Mouse (Mus musculus): ENCODE measurements around the gene Mical3. TPM values are rescaled to one million over a fixed set of nuclear protein-coding genes. Genes with fewer than 3 reads are reported as not detected.

Gene Mical3
- total and polyA plus RNA-seq, 2 experiments from 2014 or later: 25.0 to 83.4 TPM

DNA sequence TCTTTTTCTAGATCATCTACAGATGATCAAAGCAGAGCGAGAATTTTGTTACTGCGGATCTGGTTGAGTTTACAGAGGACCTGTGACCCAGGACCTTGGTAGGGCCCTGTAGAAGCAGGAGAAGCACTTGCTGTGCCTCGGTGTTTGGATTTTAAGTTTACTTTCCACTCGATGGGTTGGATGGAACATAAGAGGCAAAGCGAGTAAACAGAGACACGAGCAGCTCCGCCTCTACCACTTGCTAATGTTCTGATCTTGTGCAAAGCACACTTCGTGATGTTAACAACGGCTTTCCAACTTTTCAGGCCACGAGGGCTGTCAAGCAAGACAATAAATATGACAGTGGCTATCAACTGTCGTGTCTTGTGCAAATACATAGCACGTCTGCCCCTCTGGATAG lies 31.8 kb upstream of the Mical3 start:
- no peak overlapping the region for H3K4me2 ChIP-seq (ENCODE audit: low read depth, low read length, poor library complexity, severe bottlenecking)
- TF ChIP-seq CTCF (IDR thresholded peaks at IDR 0.05): no peak
- H3K9me3 ChIP-seq (ENCODE audit: low read length): no peaks in the 10 kb centered on the region
- H3K4me3 ChIP-seq (ENCODE audit: low read depth, low read length): no peak overlapping the region
- H3K9ac ChIP-seq (replicated peaks; ENCODE audit: low read length, poor library complexity, severe bottlenecking): no peak overlapping the region
- H3K36me3 ChIP-seq (ENCODE audit: insufficient read depth, low read length): no peaks in the 10 kb centered on the region
- H3K27me3 ChIP-seq (ENCODE audit: insufficient read depth, low read length): no peaks in the 10 kb centered on the region
- WGBS: 93% methylated on average over 12 of the region's 12 CpGs
- DNase-seq (ENCODE audit: low spot score) (no peak), ATAC-seq (ENCODE audit: low FRiP score) (no peak)
- H3K4me1 ChIP-seq (ENCODE audit: insufficient read depth, low read length): no peaks in the 10 kb centered on the region
- H3K27ac ChIP-seq (ENCODE audit: low read depth, low read length): no peak overlapping the region

DNA sequence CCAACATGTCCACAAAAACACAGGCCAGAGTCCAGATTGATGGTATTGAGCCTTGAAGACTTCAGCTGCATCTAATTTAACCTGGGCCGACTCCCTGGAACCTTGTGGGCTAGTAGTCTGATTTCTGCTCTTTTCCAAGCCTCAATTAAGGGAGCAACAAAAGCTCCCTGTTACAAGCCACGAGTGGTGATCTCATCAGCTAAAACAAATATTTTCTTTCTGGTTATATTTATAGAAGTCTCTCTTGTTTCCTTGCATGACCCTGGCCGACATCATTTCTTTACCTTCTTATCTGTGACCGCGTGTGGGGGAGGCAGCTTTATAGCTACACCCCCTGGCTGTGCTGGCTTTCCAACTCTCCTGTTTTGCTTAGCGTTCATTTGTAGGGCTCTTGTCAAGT lies 29.3 kb upstream of the Mical3 start:
- no peaks in the 10 kb centered on the region for H3K36me3 ChIP-seq (ENCODE audit: insufficient read depth, low read length)
- no peak for DNase-seq (ENCODE audit: low spot score)
- H3K27me3 ChIP-seq (ENCODE audit: insufficient read depth, low read length): no peaks in the 10 kb centered on the region
- H3K4me1 ChIP-seq (ENCODE audit: insufficient read depth, low read length): no peaks in the 10 kb centered on the region
- H3K4me2 ChIP-seq (ENCODE audit: low read depth, low read length, poor library complexity, severe bottlenecking): no peak overlapping the region
- 82% methylated on average over 6 of the region's 6 CpGs for WGBS
- TF ChIP-seq CTCF (IDR thresholded peaks at IDR 0.05): no peak
- H3K4me3 ChIP-seq (ENCODE audit: low read depth, low read length): no peak overlapping the region
- H3K27ac ChIP-seq (ENCODE audit: low read depth, low read length): no peak overlapping the region
- no peak for ATAC-seq (ENCODE audit: low FRiP score)
- no peaks in the 10 kb centered on the region for H3K9me3 ChIP-seq (ENCODE audit: low read length)
- H3K9ac ChIP-seq (replicated peaks; ENCODE audit: low read length, poor library complexity, severe bottlenecking): no peak overlapping the region

GRCm38 (mm10) chr6:121159616-121160015 lies 28.8 kb upstream of the Mical3 start:
- no peaks in the 10 kb centered on the region for H3K9me3 ChIP-seq (ENCODE audit: low read length)
- no peak for ATAC-seq (ENCODE audit: low FRiP score)
- 95% methylated on average over 5 of the region's 5 CpGs for WGBS
- H3K4me1 ChIP-seq (ENCODE audit: insufficient read depth, low read length): no peaks in the 10 kb centered on the region
- H3K4me3 ChIP-seq (ENCODE audit: low read depth, low read length): no peak overlapping the region
- H3K9ac ChIP-seq (replicated peaks; ENCODE audit: low read length, poor library complexity, severe bottlenecking): no peak overlapping the region
- DNase-seq (ENCODE audit: low spot score): no peak
- no peaks in the 10 kb centered on the region for H3K27me3 ChIP-seq (ENCODE audit: insufficient read depth, low read length)
- H3K4me2 ChIP-seq (ENCODE audit: low read depth, low read length, poor library complexity, severe bottlenecking): no peak overlapping the region
- H3K27ac ChIP-seq (ENCODE audit: low read depth, low read length): no peak overlapping the region
- TF ChIP-seq CTCF (IDR thresholded peaks at IDR 0.05): no peak
- no peaks in the 10 kb centered on the region for H3K36me3 ChIP-seq (ENCODE audit: insufficient read depth, low read length)

GRCm38 (mm10) chr6:121156030-121156429 lies 25.2 kb upstream of the Mical3 start:
- Histone ChIP-seq H3K4me3 (ENCODE audit: low read depth, low read length) (no peak overlapping the region), H3K9me3 (ENCODE audit: low read length) (no peaks in the 10 kb centered on the region), H3K27me3 (ENCODE audit: insufficient read depth, low read length) (no peaks in the 10 kb centered on the region), H3K27ac (ENCODE audit: low read depth, low read length) (no peak overlapping the region), H3K4me1 (ENCODE audit: insufficient read depth, low read length) (no peaks in the 10 kb centered on the region), H3K4me2 (ENCODE audit: low read depth, low read length, poor library complexity, severe bottlenecking) (no peak overlapping the region), H3K36me3 (ENCODE audit: insufficient read depth, low read length) (no peaks in the 10 kb centered on the region), H3K9ac (replicated peaks; ENCODE audit: low read length, poor library complexity, severe bottlenecking) (no peak overlapping the region)
- no peak for TF ChIP-seq CTCF (IDR thresholded peaks at IDR 0.05)
- WGBS: 85% methylated on average over 2 of the region's 2 CpGs
- no peak for ATAC-seq (ENCODE audit: low FRiP score)
- no peak for DNase-seq (ENCODE audit: low spot score)

- Histone ChIP-seq H3K4me3 (ENCODE audit: low read depth, low read length) (no peak overlapping the region), H3K27ac (ENCODE audit: low read depth, low read length) (no peak overlapping the region), H3K9me3 (ENCODE audit: low read length) (no peaks in the 10 kb centered on the region), H3K4me1 (ENCODE audit: insufficient read depth, low read length) (no peaks in the 10 kb centered on the region), H3K27me3 (ENCODE audit: insufficient read depth, low read length) (no peaks in the 10 kb centered on the region), H3K9ac (replicated peaks; ENCODE audit: low read length, poor library complexity, severe bottlenecking) (no peak overlapping the region), H3K4me2 (ENCODE audit: low read depth, low read length, poor library complexity, severe bottlenecking) (no peak overlapping the region), H3K36me3 (ENCODE audit: insufficient read depth, low read length) (no peaks in the 10 kb centered on the region)
- ATAC-seq (ENCODE audit: low FRiP score) (no peak), DNase-seq (ENCODE audit: low spot score) (no peak)
- WGBS: 82% methylated on average over 16 of the region's 16 CpGs
- TF ChIP-seq CTCF (IDR thresholded peaks at IDR 0.05): no peak
Measured at GRCm38 (mm10) chr6:121154451-121155300, 23.9 kb upstream of the Mical3 start.

DNA sequence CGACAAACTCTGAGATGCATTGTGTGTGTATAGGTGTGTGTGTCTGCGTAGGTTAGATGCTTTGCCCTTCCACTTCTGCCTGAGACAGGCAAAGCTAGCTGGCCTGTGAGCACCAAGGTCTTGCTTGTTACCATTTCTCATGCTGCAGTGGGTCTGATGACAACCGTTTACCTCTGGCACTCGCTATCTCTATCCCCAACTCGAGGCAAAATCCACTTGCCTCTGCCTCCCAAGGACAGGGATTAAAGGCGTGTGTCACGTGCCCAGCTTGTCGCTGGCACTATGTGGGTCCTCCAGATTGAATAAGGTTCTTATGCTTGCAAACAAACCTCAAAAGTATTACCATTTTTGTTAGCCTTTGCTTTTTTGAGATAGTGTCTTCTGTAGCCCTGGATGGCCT lies 22.4 kb upstream of the Mical3 start:
- Histone ChIP-seq H3K4me1 (ENCODE audit: insufficient read depth, low read length) (no peaks in the 10 kb centered on the region), H3K9ac (replicated peaks; ENCODE audit: low read length, poor library complexity, severe bottlenecking) (no peak overlapping the region), H3K27me3 (ENCODE audit: insufficient read depth, low read length) (no peaks in the 10 kb centered on the region), H3K27ac (ENCODE audit: low read depth, low read length) (no peak overlapping the region), H3K9me3 (ENCODE audit: low read length) (no peaks in the 10 kb centered on the region), H3K4me3 (ENCODE audit: low read depth, low read length) (no peak overlapping the region), H3K36me3 (ENCODE audit: insufficient read depth, low read length) (no peaks in the 10 kb centered on the region), H3K4me2 (ENCODE audit: low read depth, low read length, poor library complexity, severe bottlenecking) (no peak overlapping the region)
- DNase-seq (ENCODE audit: low spot score): no peak
- TF ChIP-seq CTCF (IDR thresholded peaks at IDR 0.05): no peak
- ATAC-seq (ENCODE audit: low FRiP score): no peak
- WGBS: 81% methylated on average over 8 of the region's 8 CpGs
